13 mouse cellular contexts compared by ENCODE assay signal in genomic region chr17:44373744-44374456, GRCm38 (mm10).
DNase-seq lines count a peak whose midpoint lies in the region; ATAC-seq and TF ChIP-seq lines count a peak whose summit lies in the region.
"Had no signal": no experiment of that assay in that cellular context is flagged by ENCODE, and none has a peak within 500 bp of the region (broad histone marks: within the 10 kb centered on the region; RNA-seq: fewer than 3 reads in every experiment).

No protein-coding gene starts in this region.

- H3K9me3 ChIP-seq in midbrain, embryonic 11.5 days (ENCODE audit: control insufficient read depth, low read length) = no peaks in the 10 kb centered on the region
- H3K9me3 ChIP-seq in midbrain, embryonic 13.5 days = no peaks in the 10 kb centered on the region
- no peaks in the 10 kb centered on the region for H3K9me3 ChIP-seq in stomach, postnatal 0 days (ENCODE audit: control insufficient read depth, low read length)
- H3K9me3 ChIP-seq in kidney, embryonic 15.5 days (replicated peaks) = no peaks in the 10 kb centered on the region

- H3K27me3 ChIP-seq in midbrain, embryonic 11.5 days (ENCODE audit: control insufficient read depth, insufficient read depth, low read length) = no peaks in the 10 kb centered on the region
- no peaks in the 10 kb centered on the region for H3K27me3 ChIP-seq in midbrain, embryonic 13.5 days
- H3K27me3 ChIP-seq in stomach, postnatal 0 days (ENCODE audit: control insufficient read depth, insufficient read depth, low read length) = no peaks in the 10 kb centered on the region
- peaks cover 5% of the 10 kb centered on the region; the same call in 1 of the 2 replicates for H3K27me3 ChIP-seq in kidney, embryonic 15.5 days

- ATAC-seq in midbrain, embryonic 11.5 days (ENCODE audit: low FRiP score) = no peak
- ATAC-seq in midbrain, embryonic 13.5 days = no peak
- no peak; the same call in 1 of the 2 replicates for ATAC-seq in stomach, postnatal 0 days (ENCODE audit: low FRiP score, low TSS enrichment)
- no peak for ATAC-seq in kidney, embryonic 15.5 days (replicated peaks; ENCODE audit: low FRiP score)
- ATAC-seq: CD4-positive, CD25-positive, alpha-beta regulatory T cell, adult 4 months; inflammation-experienced regulatory T-cells, adult 6 months had no signal

- 89% methylated on average over 8 of the region's 8 CpGs for WGBS in midbrain, embryonic 11.5 days
- 96% methylated on average over 8 of the region's 8 CpGs for WGBS in midbrain, embryonic 13.5 days
- WGBS in stomach, postnatal 0 days = 62% methylated on average over 8 of the region's 8 CpGs
- WGBS in kidney, embryonic 15.5 days = 89% methylated on average over 8 of the region's 8 CpGs

- no peaks in the 10 kb centered on the region for H3K36me3 ChIP-seq in midbrain, embryonic 11.5 days (ENCODE audit: control insufficient read depth, insufficient read depth, low read length)
- H3K36me3 ChIP-seq in midbrain, embryonic 13.5 days = no peaks in the 10 kb centered on the region
- H3K36me3 ChIP-seq in stomach, postnatal 0 days (ENCODE audit: control insufficient read depth, insufficient read depth, low read length) = no peaks in the 10 kb centered on the region
- H3K36me3 ChIP-seq in kidney, embryonic 15.5 days = no peaks in the 10 kb centered on the region

- no peak overlapping the region for H3K4me3 ChIP-seq in gastrocnemius, adult 2 months
- no peak overlapping the region for H3K4me3 ChIP-seq in midbrain, embryonic 11.5 days (ENCODE audit: low read depth, low read length)
- no peak overlapping the region for H3K4me3 ChIP-seq in midbrain, embryonic 13.5 days (replicated peaks)
- H3K4me3 ChIP-seq in stomach, postnatal 0 days (ENCODE audit: low read depth, low read length) = no peak overlapping the region
- H3K4me3 ChIP-seq in kidney, embryonic 15.5 days (replicated peaks) = no peak overlapping the region

- TF ChIP-seq CTCF in gastrocnemius, adult 2 months (IDR thresholded peaks at IDR 0.05) = no peak
- TF ChIP-seq CTCF in stomach, postnatal 0 days (IDR thresholded peaks at IDR 0.05; ENCODE audit: low read depth) = no peak

- intact Hi-C loops in gastrocnemius, adult 2 months (cut with DNase I) = no loop called here

- DNase-seq in gastrocnemius, adult 2 months = peak; percentile 63
- no peak for DNase-seq in gastrocnemius, postnatal 10 days
- peak; percentile 8 for DNase-seq in midbrain, embryonic 11.5 days (ENCODE audit: low spot score, missing footprints)
- peak; percentile 17 to 60 for DNase-seq in heart, adult 9 months (ENCODE audit: low spot score in 2 of 2)
- peak; percentile 18 for DNase-seq in stomach, postnatal 0 days (ENCODE audit: low spot score)
- DNase-seq in kidney, adult 18-20 months = no peak
- DNase-seq: gastrocnemius, postnatal 14 days; spleen, adult 18-20 months; thymus, postnatal 14 days had no signal

- H3K4me2 ChIP-seq in midbrain, embryonic 11.5 days = no peak overlapping the region
- no peak overlapping the region for H3K4me2 ChIP-seq in midbrain, embryonic 13.5 days (replicated peaks)
- H3K4me2 ChIP-seq in stomach, postnatal 0 days (replicated peaks; ENCODE audit: low read depth) = no peak overlapping the region
- H3K4me2 ChIP-seq in kidney, embryonic 15.5 days = no peak overlapping the region

- no peaks in the 10 kb centered on the region for H3K4me1 ChIP-seq in midbrain, embryonic 11.5 days (ENCODE audit: control insufficient read depth, insufficient read depth, low read length)
- H3K4me1 ChIP-seq in midbrain, embryonic 13.5 days (replicated peaks) = peaks cover under 1% of the 10 kb centered on the region; the same call in 1 of the 2 replicates
- no peaks in the 10 kb centered on the region for H3K4me1 ChIP-seq in stomach, postnatal 0 days (replicated peaks; ENCODE audit: control insufficient read depth, insufficient read depth)
- peaks cover 4% of the 10 kb centered on the region; the same call in 1 of the 2 replicates for H3K4me1 ChIP-seq in kidney, embryonic 15.5 days

- TF ChIP-seq EP300 in stomach, postnatal 0 days (optimal IDR thresholded peaks at IDR 0.05) = no peak

- no peak overlapping the region for H3K9ac ChIP-seq in midbrain, embryonic 11.5 days (ENCODE audit: low read length)
- H3K9ac ChIP-seq in midbrain, embryonic 13.5 days (replicated peaks) = no peak overlapping the region
- no peak overlapping the region for H3K9ac ChIP-seq in stomach, postnatal 0 days (ENCODE audit: low read length)
- H3K9ac ChIP-seq in kidney, embryonic 15.5 days = no peak overlapping the region

- H3K27ac ChIP-seq in gastrocnemius, adult 2 months = no peak overlapping the region
- H3K27ac ChIP-seq in midbrain, embryonic 11.5 days (ENCODE audit: low read depth, low read length) = no peak overlapping the region
- no peak overlapping the region for H3K27ac ChIP-seq in midbrain, embryonic 13.5 days
- no peak overlapping the region for H3K27ac ChIP-seq in stomach, postnatal 0 days (replicated peaks)
- H3K27ac ChIP-seq in kidney, embryonic 15.5 days = no peak overlapping the region

Comparison
In these comparisons a context has a peak if more than half of its experiments do, and no peak if none do; other contexts are left out.
1. DNase-seq: peak in gastrocnemius, adult 2 months (single experiment), midbrain, embryonic 11.5 days (single experiment), heart, adult 9 months (2 of 2) and stomach, postnatal 0 days (single experiment); none in gastrocnemius, postnatal 10 days (single experiment) and kidney, adult 18-20 months (single experiment).